Mouse (Mus musculus): Measurements from ENCODE around the gene Gm20388. TPM values are rescaled to one million over a fixed set of nuclear protein-coding genes. Genes with fewer than 3 reads are reported as not detected.
A peak's percentile ranks its signal among the peaks of the same experiment; 100 is the strongest.
"Not testable (repeated sequence)": the region's sequence is repeated elsewhere in the genome, so short reads cannot be mapped to it uniquely, and the experiment has no call there.

The Gm20388 gene
- total RNA-seq, 2 experiments from 2014 or later: not detected

DNA sequence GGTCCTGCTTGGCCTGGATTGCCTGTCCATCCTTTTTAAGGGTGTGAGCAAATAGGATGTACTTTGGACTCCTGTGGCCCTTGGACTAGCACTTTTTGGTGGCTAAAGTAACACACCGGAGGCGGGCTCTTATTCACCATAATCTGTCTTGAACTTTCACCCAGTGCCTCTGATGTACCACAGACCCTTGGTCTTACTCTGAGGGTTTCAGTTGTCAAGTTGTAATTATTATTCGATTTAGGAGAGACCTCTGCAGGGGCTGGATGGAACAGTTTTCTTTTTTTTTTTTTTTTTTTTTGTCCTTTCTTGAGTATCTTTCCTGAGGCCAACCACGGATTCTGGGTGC, 3532.9 kb downstream of the Gm20388 start:
- no peak for DNase-seq (ENCODE audit: low spot score in 2 of 2)

GRCm38 (mm10) chr8:123444131-123444530, 3533.5 kb downstream of the Gm20388 start:
- DNase-seq (ENCODE audit: low spot score in 2 of 2): no peak

DNA sequence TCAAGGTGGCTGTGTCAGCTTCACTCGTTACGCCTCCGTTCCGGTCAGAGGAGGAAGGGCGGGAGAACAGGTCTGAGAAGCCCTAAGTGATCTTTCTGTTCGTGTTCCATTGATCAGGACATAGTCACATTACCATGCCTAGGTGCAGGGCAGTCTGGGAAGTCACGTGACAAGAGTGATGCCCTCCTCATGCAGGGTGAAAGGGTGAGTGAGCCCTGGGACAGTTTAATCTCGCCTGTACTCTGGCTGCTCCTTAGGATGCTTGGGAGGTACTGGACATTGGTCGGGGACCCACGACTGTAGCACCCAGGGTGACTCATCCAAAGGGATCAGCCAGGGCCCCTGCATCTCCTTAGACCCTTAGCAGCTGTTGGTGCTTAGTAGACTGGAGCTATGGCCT, 3535.3 kb downstream of the Gm20388 start:
- DNase-seq (ENCODE audit: low spot score in 2 of 2): no peak

GRCm38 (mm10) chr8:123446799-123447198, 3536.2 kb downstream of the Gm20388 start:
- no peak for DNase-seq (ENCODE audit: low spot score in 2 of 2)

GRCm38 (mm10) chr8:123450783-123451182, 3540.1 kb downstream of the Gm20388 start:
- no peak for DNase-seq (ENCODE audit: low spot score in 2 of 2)

DNA sequence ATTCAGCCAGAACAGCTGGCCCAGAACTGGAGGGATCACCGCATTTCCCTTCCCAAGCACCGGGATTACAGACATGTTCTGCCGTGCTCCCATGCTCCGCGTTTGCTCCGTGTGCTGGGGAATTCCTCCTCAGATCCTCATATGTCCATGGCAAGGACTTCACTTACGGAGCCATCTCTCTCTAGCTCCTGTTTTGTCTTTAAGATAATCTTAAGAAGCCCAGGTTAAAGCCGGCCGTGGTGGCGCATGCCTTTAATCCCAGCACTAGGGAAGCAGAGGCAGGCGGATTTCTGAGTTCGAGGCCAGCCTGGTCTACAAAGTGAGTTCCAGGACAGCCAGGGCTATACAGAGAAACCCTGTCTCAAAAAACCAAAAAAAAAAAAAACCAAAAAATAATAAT, 3541.1 kb downstream of the Gm20388 start:
- DNase-seq (ENCODE audit: low spot score in 2 of 2): not testable (repeated sequence)

DNA sequence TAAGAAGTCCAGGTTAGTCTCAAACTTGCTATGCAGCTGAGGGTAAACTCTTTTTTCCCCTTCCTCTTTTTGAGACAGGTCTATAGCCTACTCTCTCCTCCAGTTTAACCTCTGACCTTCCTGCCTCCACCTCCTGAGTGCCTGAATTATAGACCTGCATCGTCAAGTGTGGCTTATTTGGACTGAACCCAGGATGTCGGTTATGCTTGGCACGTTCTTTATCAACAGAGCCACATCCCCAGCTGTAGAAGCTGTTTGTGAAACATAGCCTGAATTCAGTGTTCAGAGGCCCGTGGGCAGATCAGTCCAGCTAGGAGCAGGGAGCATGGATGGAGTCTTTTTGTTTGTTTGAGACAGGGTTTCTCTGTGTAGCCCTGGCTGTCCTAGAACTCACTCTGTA, 3541.5 kb downstream of the Gm20388 start:
- no peak for DNase-seq (ENCODE audit: low spot score in 2 of 2)

GRCm38 (mm10) chr8:123453291-123453690, 3542.7 kb downstream of the Gm20388 start:
- DNase-seq (ENCODE audit: low spot score in 2 of 2): no peak

GRCm38 (mm10) chr8:123453951-123454350, 3543.3 kb downstream of the Gm20388 start:
- DNase-seq (ENCODE audit: low spot score in 2 of 2): no peak

- DNase-seq (ENCODE audit: low spot score in 2 of 2): no peak
Measured at GRCm38 (mm10) chr8:123454559-123454958, 3543.9 kb downstream of the Gm20388 start.

DNA sequence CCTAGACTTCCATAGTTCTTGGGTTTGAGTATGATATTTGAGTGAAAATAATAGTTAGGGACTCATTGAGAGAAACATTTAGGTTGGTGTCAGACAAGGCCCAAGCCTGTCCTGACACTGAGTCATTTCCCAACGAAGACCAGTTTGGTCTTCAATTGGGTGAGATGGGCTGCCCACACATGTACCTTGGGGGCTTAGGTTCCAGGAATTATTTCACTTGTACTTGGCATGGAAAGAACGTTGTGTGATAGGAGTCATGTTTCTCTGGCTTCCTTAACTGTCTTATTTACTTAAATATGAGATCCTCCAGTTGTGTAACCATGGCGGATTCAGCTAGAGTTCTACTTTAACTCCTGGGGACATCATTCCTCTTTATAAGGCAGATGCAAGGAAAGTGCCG, 3553.0 kb downstream of the Gm20388 start:
- no peak for DNase-seq (ENCODE audit: low spot score in 2 of 2)

DNA sequence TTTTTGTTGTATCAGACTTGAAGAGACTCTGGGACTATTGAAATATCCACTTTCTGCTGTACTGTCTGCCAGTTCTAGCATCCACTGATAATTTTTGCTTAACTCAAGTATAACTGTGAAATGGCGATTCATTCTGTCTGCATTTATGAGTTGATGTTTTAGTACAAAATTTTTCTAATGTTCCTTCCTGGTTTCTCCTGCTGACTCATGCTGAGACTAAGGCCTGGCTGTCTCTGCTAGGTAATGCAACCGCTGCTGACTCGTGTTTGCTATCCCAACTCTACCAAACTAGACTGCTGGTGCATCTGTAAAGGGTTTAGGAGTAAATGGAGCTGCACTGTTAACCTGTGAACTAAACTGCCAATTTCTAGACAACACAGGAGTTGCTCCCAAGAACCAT, 3556.8 kb downstream of the Gm20388 start:
- no peak for DNase-seq (ENCODE audit: low spot score in 2 of 2)

DNA sequence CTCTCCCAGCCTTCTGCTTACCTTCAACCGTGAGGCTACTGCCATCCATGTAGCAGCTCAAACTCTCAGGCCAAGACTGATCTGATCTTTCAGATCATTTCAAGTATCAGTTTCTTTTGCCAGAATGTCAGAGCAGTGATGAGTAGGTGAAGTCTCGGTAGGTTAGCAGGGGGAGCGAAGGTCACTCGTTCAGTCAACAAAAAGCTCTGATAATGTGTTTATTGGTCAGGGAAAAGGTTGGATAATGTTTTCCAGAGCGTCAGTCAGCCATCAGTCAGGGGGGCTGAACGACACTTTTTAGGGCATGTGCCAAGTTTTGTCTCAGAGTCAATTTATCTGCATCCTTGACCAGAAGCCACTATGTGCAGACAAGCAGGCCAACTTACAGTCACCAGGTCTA, 3562.3 kb downstream of the Gm20388 start:
- DNase-seq (ENCODE audit: low spot score in 2 of 2): not testable (repeated sequence)

GRCm38 (mm10) chr8:123474549-123474948, 3563.9 kb downstream of the Gm20388 start:
- not testable (repeated sequence) for DNase-seq (ENCODE audit: low spot score in 2 of 2)

GRCm38 (mm10) chr8:123476911-123477736, 3566.5 kb downstream of the Gm20388 start:
- DNase-seq (ENCODE audit: low spot score in 2 of 2): no peak

- DNase-seq (ENCODE audit: low spot score in 2 of 2): peak; percentile 92 to 94
Measured at GRCm38 (mm10) chr8:123477737-123478258, 3567.2 kb downstream of the Gm20388 start, which contains the start of gene Afg3l1. Afg3l1 (plus strand) TSS chr8:123477903.

GRCm38 (mm10) chr8:123478456-123479218, 3568.0 kb downstream of the Gm20388 start:
- DNase-seq (ENCODE audit: low spot score in 2 of 2): peak in 1 of 2 experiments; percentile 17

DNA sequence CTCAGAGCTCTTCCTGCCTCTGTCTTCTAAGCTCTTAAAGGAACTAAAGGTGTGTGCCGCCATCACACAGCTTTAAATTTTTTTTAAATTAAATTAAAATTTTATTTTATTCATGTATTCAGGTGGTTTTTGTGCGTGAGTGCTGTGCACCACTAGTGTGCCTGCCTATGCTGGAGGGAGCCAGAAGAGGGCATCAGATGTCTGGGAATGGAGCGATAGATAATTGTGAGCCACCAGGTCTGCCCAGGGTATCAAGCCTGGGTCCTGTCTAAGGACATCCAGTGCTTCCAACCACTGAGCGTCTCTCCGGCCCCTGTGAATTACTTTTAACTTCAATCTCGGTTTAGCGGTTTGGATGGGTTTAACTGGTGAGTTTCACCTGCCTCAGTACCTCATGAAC, 3572.0 kb downstream of the Gm20388 start:
- DNase-seq (ENCODE audit: low spot score in 2 of 2): no peak

- no peak for DNase-seq (ENCODE audit: low spot score in 2 of 2)
Measured at GRCm38 (mm10) chr8:123491280-123492075, 3580.8 kb downstream of the Gm20388 start.

- no peak for DNase-seq (ENCODE audit: low spot score in 2 of 2)
Measured at GRCm38 (mm10) chr8:123492898-123493297, 3582.3 kb downstream of the Gm20388 start.

GRCm38 (mm10) chr8:123497699-123498098, 3587.1 kb downstream of the Gm20388 start:
- no peak for DNase-seq (ENCODE audit: low spot score in 2 of 2)
